Mouse (Mus musculus) MEL (cell line): ENCODE measurements around the gene Gm20388. TPM values are rescaled to one million over a fixed set of nuclear protein-coding genes. Genes with fewer than 3 reads are reported as not detected.
A peak's percentile ranks its signal among the peaks of the same experiment; 100 is the strongest.
"Not testable (repeated sequence)": the region's sequence is repeated elsewhere in the genome, so short reads cannot be mapped to it uniquely, and the experiment has no call there.

ENCODE experiments used
- DNase-seq: peaks from one replicate; pipeline ENCODE4 v3.0.0; 2011; ENCODE audit warnings: low read depth, low spot score
- H3K27ac ChIP-seq: 2 replicates; pipeline ENCODE4 v1.5.1; 2012; ENCODE audit warnings: low read depth, mild to moderate bottlenecking, control low read depth, low read length, moderate library complexity; ENCODE audit not compliant: control insufficient read depth
- H3K27me3 ChIP-seq, 2 experiments: fragments of 150-350 bp in 1 of 2; sonication (generic) in 1 of 2; 2 replicates each; pipeline ENCODE4 v1.6.1; 2012; ENCODE audit warnings: low read length in 2 of 2, mild to moderate bottlenecking in 2 of 2, improper control_type of control experiment in 1 of 2, moderate library complexity in 1 of 2; ENCODE audit not compliant: insufficient read depth in 2 of 2, control insufficient read depth in 1 of 2
- H3K36me3 ChIP-seq, 2 experiments: 2 replicates each; pipeline ENCODE4 v1.6.1; 2012 to 2014; ENCODE audit warnings: low read length in 2 of 2, improper control_type of control experiment in 1 of 2, inconsistent platforms in 1 of 2, mild to moderate bottlenecking in 1 of 2; ENCODE audit not compliant: insufficient read depth in 2 of 2, control insufficient read depth in 1 of 2
- H3K4me1 ChIP-seq, 2 experiments: fragments of 150-350 bp in 1 of 2; sonication (generic) in 1 of 2; 2 replicates each; pipeline ENCODE4 v1.6.1; 2012; ENCODE audit warnings: low read length in 2 of 2, improper control_type of control experiment in 1 of 2, mild to moderate bottlenecking in 1 of 2; ENCODE audit not compliant: insufficient read depth in 2 of 2, control insufficient read depth in 1 of 2
- H3K4me3 ChIP-seq, 2 experiments: fragments of 150-350 bp in 1 of 2; sonication (generic) in 1 of 2; 2 replicates each; pipeline ENCODE4 v1.5.1; 2012; ENCODE audit warnings: low read depth in 2 of 2, low read length in 2 of 2, mild to moderate bottlenecking in 2 of 2, moderate library complexity in 2 of 2, control low read depth in 1 of 2, improper control_type of control experiment in 1 of 2; ENCODE audit not compliant: control insufficient read depth in 1 of 2, insufficient read depth in 1 of 2
- H3K79me2 ChIP-seq: 2 replicates; pipeline ENCODE4 v1.6.1; 2012; ENCODE audit warnings: mild to moderate bottlenecking, low read length, moderate library complexity; ENCODE audit not compliant: control insufficient read depth, poor library complexity, insufficient read depth
- H3K9ac ChIP-seq: 2 replicates; pipeline ENCODE4 v1.6.1; 2012; ENCODE audit warnings: low read depth, mild to moderate bottlenecking, control low read depth, low read length, moderate library complexity; ENCODE audit not compliant: control insufficient read depth, poor library complexity, severe bottlenecking
- H3K9me3 ChIP-seq: fragments of 150-350 bp; sonication (generic); replicated peaks from 2 replicates; pipeline ENCODE4 v1.6.1; 2012; ENCODE audit warnings: mild to moderate bottlenecking, low read length, improper control_type of control experiment, moderate library complexity; ENCODE audit not compliant: insufficient read depth
- CHD1 ChIP-seq: IDR thresholded peaks from 2 replicates; pipeline ENCODE4 v1.6.1; 2012; ENCODE audit warnings: low read depth, mild to moderate bottlenecking, inconsistent platforms, low read length, improper control_type of control experiment
- EP300 ChIP-seq, 2 experiments: IDR thresholded peaks; 2 replicates each; pipeline ENCODE4 v1.6.1; 2011; ENCODE audit warnings: improper control_type of control experiment in 2 of 2, low read length in 2 of 2, low read depth in 1 of 2, mild to moderate bottlenecking in 1 of 2
- ETS1 ChIP-seq: IDR thresholded peaks from 2 replicates; pipeline ENCODE4 v1.6.1; 2012; ENCODE audit warnings: low read depth, mild to moderate bottlenecking, inconsistent platforms, low read length, improper control_type of control experiment, moderate library complexity
- GATA1 ChIP-seq: IDR thresholded peaks from 2 replicates; pipeline ENCODE4 v1.6.1; 2011; ENCODE audit warnings: low read depth, low read length, improper control_type of control experiment
- MAZ ChIP-seq: IDR thresholded peaks from 2 replicates; pipeline ENCODE4 v1.6.1; 2012; ENCODE audit warnings: low read depth, mild to moderate bottlenecking, inconsistent platforms, low read length, improper control_type of control experiment
- MXI1 ChIP-seq: IDR thresholded peaks from 2 replicates; pipeline ENCODE4 v1.6.1; 2011; ENCODE audit warnings: mild to moderate bottlenecking, low read depth, low read length, improper control_type of control experiment
- POLR2A ChIP-seq, 2 experiments: IDR thresholded peaks; 2 replicates each; pipeline ENCODE4 v1.6.1; 2011 to 2012; ENCODE audit warnings: low read length in 2 of 2, mild to moderate bottlenecking in 2 of 2, control low read depth in 1 of 2, improper control_type of control experiment in 1 of 2, low read depth in 1 of 2, moderate library complexity in 1 of 2; ENCODE audit not compliant: control insufficient read depth in 1 of 2, insufficient read depth in 1 of 2, poor library complexity in 1 of 2
- POLR2AphosphoS2 ChIP-seq: IDR thresholded peaks from 2 replicates; pipeline ENCODE4 v1.6.1; 2011; ENCODE audit warnings: low read length, improper control_type of control experiment
- TAL1 ChIP-seq: IDR thresholded peaks from 2 replicates; pipeline ENCODE4 v1.6.1; 2012; ENCODE audit warnings: mild to moderate bottlenecking, inconsistent platforms, low read length, moderate library complexity, mixed read lengths
- ZKSCAN1 ChIP-seq: IDR thresholded peaks from 2 replicates; pipeline ENCODE4 v1.6.1; 2012; ENCODE audit warnings: low read depth, mild to moderate bottlenecking, inconsistent platforms, low read length, improper control_type of control experiment, moderate library complexity
- polyA plus RNA-seq, 2 experiments: library from polyadenylated mRNA; stranded (reverse) in 1 of 2; unstranded in 1 of 2; fragments of >175 nt in 1 of 2; fragments of >200 nt in 1 of 2; gene quantifications; 2 replicates each; pipeline versions ENCODE4 v1.2.1 to v1.2.4; 2012; ENCODE audit warnings: low replicate concordance in 2 of 2, low read depth in 1 of 2; ENCODE audit not compliant: insufficient read length in 2 of 2, insufficient read depth in 1 of 2, missing spikeins in 1 of 2
- total RNA-seq: library from RNA; depleted of rRNA; stranded (reverse); fragments of 300-350 nt; gene quantifications from 2 replicates; pipeline ENCODE4 v1.2.3, GENCODE M21; 2012

Gm20388 gene
- total and polyA plus RNA-seq, 3 experiments = 11.1 to 17.8 TPM; not detected in 1

GRCm38 (mm10) chr8:120332379-120333229 lies 422.0 kb downstream of the Gm20388 start (continued):
- TF ChIP-seq POLR2AphosphoS2 (no peak), GATA1 (0 out of 2 replicates have a peak, but pooled peaks have one; percentile 17), ZKSCAN1 (no peak), TAL1 (no peak)
- TF ChIP-seq, all 39 proteins: peak for 13

GRCm38 (mm10) chr8:120333681-120334080 lies 423.0 kb downstream of the Gm20388 start:
- Histone ChIP-seq H3K4me1 (peaks cover 7 to 42% of the 10 kb centered on the region in 2 experiments), H3K27me3 (no peaks in the 10 kb centered on the region)

DNA sequence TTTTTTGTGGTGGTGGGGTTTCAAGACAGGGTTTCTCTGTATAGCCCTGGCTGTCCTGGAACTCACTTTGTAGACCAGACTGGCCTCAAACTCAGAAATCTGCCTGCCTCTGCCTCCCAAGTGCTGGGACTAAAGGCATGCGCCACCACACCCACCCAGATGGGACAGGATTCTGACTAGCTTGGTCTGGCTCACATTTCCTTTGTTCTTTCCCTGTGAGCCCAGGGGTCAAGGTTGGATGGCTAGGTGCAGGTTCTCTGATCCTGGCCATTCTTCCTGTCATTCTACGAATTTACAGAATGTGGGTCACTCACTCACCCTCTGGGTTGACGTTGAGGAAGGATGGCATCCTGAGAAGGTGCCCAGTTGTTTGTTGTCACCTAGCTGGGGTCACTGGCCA lies 423.6 kb downstream of the Gm20388 start:
- DNase-seq, H3K79me2 ChIP-seq, H3K27me3 ChIP-seq, H3K9me3 ChIP-seq, H3K4me3 ChIP-seq: not testable (repeated sequence)
- Histone ChIP-seq H3K4me1 (peaks cover 4 to 37% of the 10 kb centered on the region in 2 experiments; a peak in 3 of 4 replicates), H3K36me3 (peaks cover 0 to 12% of the 10 kb centered on the region in 2 experiments; a peak in 2 of 4 replicates), H3K27ac (peak overlapping the region; percentile 96), H3K9ac (peak overlapping the region; percentile 80)

More at GRCm38 (mm10) chr8:120333681-120334080, 423.0 kb downstream of the Gm20388 start:
- no peaks in the 10 kb centered on the region for H3K9me3 ChIP-seq
- peak overlapping the region; percentile 72 for H3K9ac ChIP-seq
- H3K79me2 ChIP-seq = peaks cover 7% of the 10 kb centered on the region
- peak overlapping the region; percentile 47 to 56 for H3K4me3 ChIP-seq
- DNase-seq = peak; percentile 61
- peak overlapping the region; percentile 96 for H3K27ac ChIP-seq
- TF ChIP-seq POLR2AphosphoS2 (0 out of 2 replicates have a peak, but pooled peaks have one; percentile 39), MXI1 (no peak), EP300 (IDR thresholded peaks at IDR 0.05; ENCODE audit: low read depth in 1 of 2, low read length in 2 of 2) (no peak), TAL1 (0 out of 2 replicates have a peak, but pooled peaks have one; percentile 22), CHD1 (0 out of 2 replicates have a peak, but pooled peaks have one; percentile 29), POLR2A (IDR thresholded peaks at IDR 0.05; ENCODE audit: control insufficient read depth in 1 of 2, insufficient read depth in 1 of 2, low read depth in 1 of 2, low read length in 2 of 2, poor library complexity in 1 of 2) (peak in 1 of 2 experiments; percentile 10; a peak in 1 of 4 replicates), GATA1 (no peak), ETS1 (peak; percentile 27; the same call in 1 of the 2 replicates), MAZ (no peak)
- TF ChIP-seq, all 39 proteins: peak for 5
- peaks cover 0 to 17% of the 10 kb centered on the region in 2 experiments; a peak in 2 of 4 replicates for H3K36me3 ChIP-seq
